Mouse (Mus musculus): ENCODE data around the gene Brd3. TPM values are rescaled to one million over a fixed set of nuclear protein-coding genes. Genes with fewer than 3 reads are reported as not detected.
"Not testable (repeated sequence)": the region's sequence is repeated elsewhere in the genome, so short reads cannot be mapped to it uniquely, and the experiment has no call there.

The Brd3 gene
- polyA plus RNA-seq, 1 experiment from 2014 or later: 85.4 TPM

DNA sequence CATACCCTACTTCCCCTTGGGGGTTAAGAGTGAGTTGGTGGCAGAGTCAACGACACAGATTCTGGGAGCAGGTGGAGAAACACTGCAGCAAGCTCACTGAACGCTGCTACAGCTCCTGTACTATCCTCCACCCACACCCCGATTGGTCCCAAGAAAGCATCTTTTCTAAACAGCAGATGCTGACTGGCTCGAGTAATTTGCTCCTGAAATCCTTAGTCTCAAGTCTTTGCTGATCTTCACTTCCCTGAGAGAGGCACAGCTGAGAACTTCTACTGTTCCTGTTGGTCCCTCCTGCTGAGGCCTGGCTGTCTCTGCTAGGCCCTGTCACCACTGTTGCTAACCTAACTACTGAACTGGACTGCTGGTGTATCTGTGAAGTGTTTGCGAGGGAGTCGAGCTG is 37.2 kb upstream of the Brd3 start:
- Histone ChIP-seq H3K36me3 (ENCODE audit: control insufficient read depth, insufficient read depth, low read length) (no peaks in the 10 kb centered on the region), H3K4me3 (replicated peaks; ENCODE audit: low read length) (no peak overlapping the region), H3K9ac (ENCODE audit: low read length) (no peak overlapping the region), H3K4me1 (ENCODE audit: control insufficient read depth, insufficient read depth, low read length) (peaks cover 9% of the 10 kb centered on the region), H3K4me2 (ENCODE audit: low read depth, low read length) (no peak overlapping the region), H3K9me3 (replicated peaks; ENCODE audit: control insufficient read depth, low read length) (0 out of 2 replicates have a peak, but pooled peaks cover 3% of the 10 kb centered on the region), H3K27me3 (ENCODE audit: control insufficient read depth, insufficient read depth, low read length) (no peaks in the 10 kb centered on the region), H3K27ac (ENCODE audit: low read length) (no peak overlapping the region)
- 83% methylated on average over 6 of the region's 6 CpGs for WGBS
- no peak for ATAC-seq (ENCODE audit: insufficient read depth, low FRiP score)

GRCm38 (mm10) chr2:27541225-27541624 is 33.8 kb upstream of the Brd3 start:
- Histone ChIP-seq H3K9me3 (replicated peaks; ENCODE audit: control insufficient read depth, low read length) (no peaks in the 10 kb centered on the region), H3K4me1 (ENCODE audit: control insufficient read depth, insufficient read depth, low read length) (peaks cover 15% of the 10 kb centered on the region), H3K36me3 (ENCODE audit: control insufficient read depth, insufficient read depth, low read length) (no peaks in the 10 kb centered on the region), H3K27ac (ENCODE audit: low read length) (no peak overlapping the region; the same call in 1 of the 2 replicates), H3K4me3 (replicated peaks; ENCODE audit: low read length) (peak overlapping the region; percentile 53), H3K27me3 (ENCODE audit: control insufficient read depth, insufficient read depth, low read length) (no peaks in the 10 kb centered on the region), H3K4me2 (ENCODE audit: low read depth, low read length) (peak overlapping the region; percentile 89), H3K9ac (ENCODE audit: low read length) (peak overlapping the region; percentile 78)
- 85% methylated on average over 3 of the region's 3 CpGs for WGBS
- no peak for ATAC-seq (ENCODE audit: insufficient read depth, low FRiP score)

GRCm38 (mm10) chr2:27540515-27540836 is 33.0 kb upstream of the Brd3 start:
- H3K4me1 ChIP-seq (ENCODE audit: control insufficient read depth, insufficient read depth, low read length): peaks cover 15% of the 10 kb centered on the region
- H3K9ac ChIP-seq (ENCODE audit: low read length): peak overlapping the region; percentile 78
- H3K27me3 ChIP-seq (ENCODE audit: control insufficient read depth, insufficient read depth, low read length): no peaks in the 10 kb centered on the region
- 17% methylated on average over 10 of the region's 10 CpGs for WGBS
- peaks cover 6% of the 10 kb centered on the region; the same call in 1 of the 2 replicates for H3K36me3 ChIP-seq (ENCODE audit: control insufficient read depth, insufficient read depth, low read length)
- no peaks in the 10 kb centered on the region for H3K9me3 ChIP-seq (replicated peaks; ENCODE audit: control insufficient read depth, low read length)
- peak overlapping the region; percentile 53 for H3K4me3 ChIP-seq (replicated peaks; ENCODE audit: low read length)
- peak overlapping the region; percentile 94 for H3K27ac ChIP-seq (ENCODE audit: low read length)
- H3K4me2 ChIP-seq (ENCODE audit: low read depth, low read length): peak overlapping the region; percentile 89
- no peak; the same call in 1 of the 2 replicates for ATAC-seq (ENCODE audit: insufficient read depth, low FRiP score)

GRCm38 (mm10) chr2:27539772-27540514 is 32.5 kb upstream of the Brd3 start:
- peak overlapping the region; percentile 94 for H3K27ac ChIP-seq (ENCODE audit: low read length)
- peaks cover 15% of the 10 kb centered on the region for H3K4me1 ChIP-seq (ENCODE audit: control insufficient read depth, insufficient read depth, low read length)
- no peaks in the 10 kb centered on the region for H3K27me3 ChIP-seq (ENCODE audit: control insufficient read depth, insufficient read depth, low read length)
- H3K4me3 ChIP-seq (replicated peaks; ENCODE audit: low read length): peak overlapping the region; percentile 53
- peak overlapping the region; percentile 89 for H3K4me2 ChIP-seq (ENCODE audit: low read depth, low read length)
- peak overlapping the region; percentile 78 for H3K9ac ChIP-seq (ENCODE audit: low read length)
- peak; percentile 98 for ATAC-seq (ENCODE audit: insufficient read depth, low FRiP score)
- H3K36me3 ChIP-seq (ENCODE audit: control insufficient read depth, insufficient read depth, low read length): peaks cover 8% of the 10 kb centered on the region; the same call in 1 of the 2 replicates
- WGBS: under 1% methylated on average over 46 of the region's 46 CpGs
- no peaks in the 10 kb centered on the region for H3K9me3 ChIP-seq (replicated peaks; ENCODE audit: control insufficient read depth, low read length)

DNA sequence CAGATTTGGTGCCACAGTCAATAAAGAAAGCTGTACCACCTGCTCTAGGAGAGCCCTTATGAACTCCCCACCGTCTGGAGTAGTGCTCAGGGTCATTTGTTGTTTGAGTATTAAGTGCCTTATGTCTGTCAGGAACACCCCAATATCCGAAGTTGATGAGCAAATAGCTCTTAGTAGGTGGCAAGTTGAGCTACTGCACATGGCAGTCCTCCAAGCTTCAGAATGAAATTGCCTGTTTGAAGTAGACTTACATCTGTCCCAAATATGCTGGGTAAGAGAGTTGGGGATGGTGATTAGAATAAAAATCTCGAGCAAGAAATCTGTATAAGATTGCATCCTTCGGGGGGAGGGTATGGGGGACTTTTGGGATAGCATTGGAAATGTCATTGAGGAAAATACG is 31.9 kb upstream of the Brd3 start:
- no peak for ATAC-seq (ENCODE audit: insufficient read depth, low FRiP score)
- 11% methylated on average over 5 of the region's 5 CpGs for WGBS
- peaks cover 15% of the 10 kb centered on the region for H3K4me1 ChIP-seq (ENCODE audit: control insufficient read depth, insufficient read depth, low read length)
- H3K4me2 ChIP-seq (ENCODE audit: low read depth, low read length): peak overlapping the region; percentile 41
- no peak overlapping the region for H3K4me3 ChIP-seq (replicated peaks; ENCODE audit: low read length)
- peak overlapping the region; percentile 79 for H3K27ac ChIP-seq (ENCODE audit: low read length)
- H3K36me3 ChIP-seq (ENCODE audit: control insufficient read depth, insufficient read depth, low read length): peaks cover 14% of the 10 kb centered on the region; the same call in 1 of the 2 replicates
- peak overlapping the region; percentile 48 for H3K9ac ChIP-seq (ENCODE audit: low read length)
- no peaks in the 10 kb centered on the region for H3K27me3 ChIP-seq (ENCODE audit: control insufficient read depth, insufficient read depth, low read length)
- H3K9me3 ChIP-seq (replicated peaks; ENCODE audit: control insufficient read depth, low read length): no peaks in the 10 kb centered on the region

DNA sequence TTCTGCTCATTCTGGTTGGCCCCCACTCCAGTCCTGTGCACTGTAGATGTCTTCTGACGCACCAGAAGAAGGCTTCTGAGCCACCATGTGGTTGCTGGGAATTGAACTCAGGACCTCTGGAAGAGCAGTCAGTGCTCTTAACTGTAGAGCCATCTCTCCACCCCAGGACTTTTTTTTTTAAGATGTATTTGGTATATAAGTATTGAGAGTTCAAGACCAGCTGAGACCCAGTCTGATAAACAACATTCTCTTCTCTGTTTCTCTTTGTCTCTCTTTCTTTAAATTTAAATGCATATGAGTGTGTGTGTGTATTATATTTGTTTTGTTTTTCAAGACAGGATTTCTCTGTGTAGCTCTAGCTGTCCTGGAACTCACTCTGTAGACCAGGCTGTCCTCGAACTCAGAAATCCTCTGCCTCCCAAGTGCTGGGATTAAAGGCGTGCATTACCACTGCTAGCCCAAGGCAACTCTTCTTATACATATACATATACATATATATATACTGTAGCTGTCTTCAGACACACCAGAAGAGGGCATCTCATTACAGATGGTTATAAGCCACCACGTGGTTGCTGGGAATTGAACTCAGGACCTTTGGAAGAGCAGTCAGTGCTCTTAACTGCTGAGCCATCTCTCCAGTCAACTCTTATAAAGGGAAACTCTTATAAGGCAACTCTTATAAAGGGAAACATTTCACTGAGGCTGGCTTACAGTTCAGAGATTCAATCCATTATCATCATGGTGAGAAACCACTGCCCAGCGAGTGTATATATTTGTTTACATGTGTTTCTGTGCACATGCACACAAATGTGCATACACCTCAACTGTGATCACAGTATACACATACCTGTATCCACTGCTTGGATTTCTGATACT is 31.2 kb upstream of the Brd3 start:
- Histone ChIP-seq H3K4me2 (ENCODE audit: low read depth, low read length) (peak overlapping the region; percentile 41), H3K4me1 (ENCODE audit: control insufficient read depth, insufficient read depth, low read length) (peaks cover 15% of the 10 kb centered on the region), H3K27ac (ENCODE audit: low read length) (peak overlapping the region; percentile 79), H3K36me3 (ENCODE audit: control insufficient read depth, insufficient read depth, low read length) (peaks cover 16% of the 10 kb centered on the region; the same call in 1 of the 2 replicates)
- not testable (repeated sequence) for ATAC-seq (ENCODE audit: insufficient read depth, low FRiP score); H3K9me3 ChIP-seq (replicated peaks; ENCODE audit: control insufficient read depth, low read length); H3K4me3 ChIP-seq (replicated peaks; ENCODE audit: low read length); H3K27me3 ChIP-seq (ENCODE audit: control insufficient read depth, insufficient read depth, low read length); H3K9ac ChIP-seq (ENCODE audit: low read length)
- 66% methylated on average over 5 of the region's 5 CpGs for WGBS

DNA sequence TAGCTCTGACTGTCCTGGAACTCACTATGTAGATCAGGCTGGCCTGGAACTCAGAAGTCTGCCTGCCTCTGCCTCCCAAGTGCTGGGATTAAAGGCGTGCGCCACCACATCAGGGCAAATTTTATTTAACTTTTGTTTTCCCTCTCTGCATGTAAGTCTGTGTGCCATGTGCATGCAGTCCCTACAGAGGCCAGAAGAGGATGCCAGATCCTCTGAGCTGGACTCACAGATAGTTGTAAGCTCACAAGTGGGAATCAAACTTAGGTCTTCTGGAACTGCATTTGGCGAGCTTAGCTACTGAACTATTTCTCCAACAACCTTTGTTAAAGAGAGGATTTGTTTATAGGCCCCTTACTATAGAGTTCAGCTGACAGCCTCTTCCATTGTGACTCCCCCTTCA is 10.8 kb upstream of the Brd3 start:
- Histone ChIP-seq H3K4me2 (ENCODE audit: low read depth, low read length) (no peak overlapping the region), H3K4me3 (replicated peaks; ENCODE audit: low read length) (no peak overlapping the region), H3K36me3 (ENCODE audit: control insufficient read depth, insufficient read depth, low read length) (peaks cover 8% of the 10 kb centered on the region), H3K4me1 (ENCODE audit: control insufficient read depth, insufficient read depth, low read length) (peaks cover 20% of the 10 kb centered on the region; the same call in 1 of the 2 replicates), H3K9me3 (replicated peaks; ENCODE audit: control insufficient read depth, low read length) (no peaks in the 10 kb centered on the region), H3K27me3 (ENCODE audit: control insufficient read depth, insufficient read depth, low read length) (no peaks in the 10 kb centered on the region), H3K9ac (ENCODE audit: low read length) (no peak overlapping the region), H3K27ac (ENCODE audit: low read length) (no peak overlapping the region)
- 88% methylated on average over 3 of the region's 3 CpGs for WGBS
- ATAC-seq (ENCODE audit: insufficient read depth, low FRiP score): no peak

DNA sequence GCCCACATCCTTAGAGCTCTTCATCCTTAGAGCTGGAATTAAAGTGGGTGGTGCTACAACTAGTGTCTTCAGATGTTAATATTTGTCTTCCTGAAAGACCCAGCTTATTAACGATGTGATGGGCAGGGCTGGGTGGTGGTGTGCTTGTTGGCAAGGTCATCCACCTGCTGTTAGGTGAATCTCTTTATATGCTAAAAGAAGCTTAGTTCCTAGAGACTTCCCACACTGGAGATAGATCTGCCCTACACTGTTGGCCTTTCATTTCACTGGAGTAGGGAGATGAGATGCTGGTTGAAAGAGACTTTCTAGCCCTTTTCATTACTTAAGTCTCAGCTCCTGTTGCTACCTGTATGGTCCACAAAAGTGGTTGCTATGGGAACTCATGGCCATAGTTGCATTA is 8.8 kb upstream of the Brd3 start:
- ATAC-seq (ENCODE audit: insufficient read depth, low FRiP score): no peak
- Histone ChIP-seq H3K36me3 (ENCODE audit: control insufficient read depth, insufficient read depth, low read length) (no peaks in the 10 kb centered on the region), H3K9ac (ENCODE audit: low read length) (peak overlapping the region; percentile 17; the same call in 1 of the 2 replicates), H3K27me3 (ENCODE audit: control insufficient read depth, insufficient read depth, low read length) (no peaks in the 10 kb centered on the region), H3K4me2 (ENCODE audit: low read depth, low read length) (peak overlapping the region; percentile 94), H3K27ac (ENCODE audit: low read length) (no peak overlapping the region), H3K4me1 (ENCODE audit: control insufficient read depth, insufficient read depth, low read length) (peaks cover 20% of the 10 kb centered on the region; the same call in 1 of the 2 replicates), H3K4me3 (replicated peaks; ENCODE audit: low read length) (peak overlapping the region; percentile 97), H3K9me3 (replicated peaks; ENCODE audit: control insufficient read depth, low read length) (no peaks in the 10 kb centered on the region)
- WGBS: 4% methylated on average over 1 of the region's 1 CpGs

All from stomach, embryonic 16.5 days (tissue).